Mouse (Mus musculus): ENCODE measurements around the gene Baat. TPM values are rescaled to one million over a fixed set of nuclear protein-coding genes. Genes with fewer than 3 reads are reported as not detected.
"Not testable (repeated sequence)": the region's sequence is repeated elsewhere in the genome, so short reads cannot be mapped to it uniquely, and the experiment has no call there.

Gene Baat
- total and polyA plus RNA-seq, 2 experiments from 2014 or later, result not detected

DNA sequence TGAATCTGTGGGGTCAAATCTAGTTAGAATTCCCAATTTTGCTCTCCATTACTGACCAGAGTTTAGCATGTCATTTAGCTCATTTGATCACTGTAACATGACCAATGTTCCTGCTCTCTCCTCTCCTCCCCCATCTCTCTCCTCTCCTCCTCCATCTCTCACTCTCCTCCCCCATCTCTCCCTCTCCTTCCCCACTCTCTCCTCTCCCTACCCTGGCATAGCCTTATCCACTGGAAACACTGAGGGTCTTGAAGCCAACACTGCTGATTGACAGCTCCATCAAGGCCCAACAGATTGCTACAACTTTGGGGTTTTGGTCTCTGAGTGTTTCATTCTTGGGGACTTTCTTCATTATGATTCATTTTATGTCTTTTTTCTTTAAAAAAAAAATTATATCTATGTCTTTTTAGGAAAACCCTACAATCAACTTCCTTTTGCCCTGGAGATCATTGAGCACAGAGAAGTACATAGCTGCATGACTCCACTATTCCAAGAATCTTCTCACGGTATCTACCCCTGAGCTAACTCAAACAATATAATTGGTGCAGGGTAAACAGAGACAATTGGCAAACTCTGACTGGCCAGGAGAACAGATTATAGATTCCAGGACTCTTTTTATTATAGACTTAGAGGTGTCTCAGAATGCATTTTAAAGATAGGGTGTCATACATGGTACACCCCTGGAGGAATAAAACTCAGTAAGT is 54.4 kb downstream of the Baat start:
- WGBS, result 88% methylated on average over 1 of the region's 1 CpGs
- no peak for TF ChIP-seq CTCF (IDR thresholded peaks at IDR 0.05; ENCODE audit: low read depth)
- H3K4me1 ChIP-seq (ENCODE audit: insufficient read depth, low read length), result no peaks in the 10 kb centered on the region

DNA sequence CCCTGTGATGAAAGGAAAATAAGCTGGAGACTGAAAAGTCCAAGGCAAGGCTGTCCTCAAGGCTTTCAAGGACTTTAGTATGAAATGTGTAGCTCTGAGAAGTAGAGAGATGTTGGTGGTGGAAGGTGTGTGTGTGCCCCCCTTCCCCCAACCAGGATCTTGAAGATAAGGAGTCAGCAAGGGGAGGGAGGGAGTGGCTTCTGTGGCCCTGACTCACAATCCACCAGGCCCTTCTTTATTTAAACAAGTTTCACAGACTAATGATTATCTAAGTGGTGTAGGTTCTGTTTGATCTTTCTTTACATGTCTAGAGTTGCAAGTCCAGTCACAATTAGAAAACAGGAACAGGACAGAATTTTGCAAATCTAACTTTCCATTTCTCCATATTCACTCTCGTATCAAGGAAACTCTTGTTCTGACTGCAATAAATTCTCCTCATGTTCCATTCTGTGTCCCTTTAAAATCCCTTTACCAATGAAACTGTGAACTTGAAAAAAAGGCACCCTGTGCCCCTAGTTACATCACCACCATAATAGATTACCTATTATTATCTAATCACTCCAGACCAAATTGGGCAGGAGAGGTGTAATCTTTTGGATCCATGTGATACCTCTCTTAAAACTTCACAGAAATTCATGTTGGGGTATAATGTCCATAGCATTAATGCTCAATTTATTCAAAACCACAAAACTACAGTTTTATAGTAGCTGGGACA is 55.1 kb downstream of the Baat start:
- ATAC-seq; H3K9ac ChIP-seq (replicated peaks; ENCODE audit: low read length): not testable (repeated sequence)
- no CpG with 5 or more reads among the region's 1 CpGs for WGBS

More for the DNA sequence above, 54.4 kb downstream of the Baat start:
- Histone ChIP-seq H3K9ac (replicated peaks; ENCODE audit: low read length) (no peak overlapping the region), H3K27me3 (ENCODE audit: insufficient read depth, low read length) (no peaks in the 10 kb centered on the region), H3K4me2 (ENCODE audit: low read depth, low read length) (no peak overlapping the region), H3K4me3 (ENCODE audit: low read length) (no peak overlapping the region), H3K36me3 (ENCODE audit: insufficient read depth, low read length) (no peaks in the 10 kb centered on the region), H3K9me3 (ENCODE audit: low read length) (no peaks in the 10 kb centered on the region), H3K27ac (no peak overlapping the region)
- ATAC-seq, result no peak
- no peak for DNase-seq (ENCODE audit: low spot score)

More for the DNA sequence above, 55.1 kb downstream of the Baat start:
- H3K9me3 ChIP-seq (ENCODE audit: low read length); H3K27ac ChIP-seq; H3K4me3 ChIP-seq (ENCODE audit: low read length); H3K4me1 ChIP-seq (ENCODE audit: insufficient read depth, low read length); H3K4me2 ChIP-seq (ENCODE audit: low read depth, low read length); H3K36me3 ChIP-seq (ENCODE audit: insufficient read depth, low read length); DNase-seq (ENCODE audit: low spot score); H3K27me3 ChIP-seq (ENCODE audit: insufficient read depth, low read length): not testable (repeated sequence)

Other genes with a start within 250 kb of the Baat start
- gene Acnat2, start 98.4 kb downstream of the Baat start, total RNA-seq (2014; rRNA removed), result not detected in 2 replicates
- not detected in 2 replicates for gene Acnat2, start 98.4 kb downstream of the Baat start, polyA plus RNA-seq (2015; fragmentation: Nextera tagmentation; extraction: Ambion mirVana)
- not detected in 2 replicates for gene Acnat1, start 32.6 kb downstream of the Baat start, total RNA-seq (2014; rRNA removed)
- gene Acnat1, start 32.6 kb downstream of the Baat start, polyA plus RNA-seq (2015; fragmentation: Nextera tagmentation; extraction: Ambion mirVana), result not detected in 2 replicates
- gene Mrpl50, start 14.5 kb upstream of the Baat start, total RNA-seq (2014; rRNA removed), result 22.9 and 27.3 TPM in 2 replicates
- gene Mrpl50, start 14.5 kb upstream of the Baat start, polyA plus RNA-seq (2015; fragmentation: Nextera tagmentation; extraction: Ambion mirVana), result 67.0 and 68.0 TPM in 2 replicates
- gene Zfp189, start 14.6 kb upstream of the Baat start, total RNA-seq (2014; rRNA removed), result 5.1 and 5.2 TPM in 2 replicates
- gene Zfp189, start 14.6 kb upstream of the Baat start, polyA plus RNA-seq (2015; fragmentation: Nextera tagmentation; extraction: Ambion mirVana), result 5.1 and 5.4 TPM in 2 replicates
- 0.26 and 0.97 TPM in 2 replicates for gene Aldob, start 43.0 kb upstream of the Baat start, total RNA-seq (2014; rRNA removed)
- gene Aldob, start 43.0 kb upstream of the Baat start, polyA plus RNA-seq (2015; fragmentation: Nextera tagmentation; extraction: Ambion mirVana), result 0.59 TPM in 2 replicates
- gene Tmem246, start 91.3 kb upstream of the Baat start, total RNA-seq (2014; rRNA removed), result 191 and 232 TPM in 2 replicates
- 151 and 158 TPM in 2 replicates for gene Tmem246, start 91.3 kb upstream of the Baat start, polyA plus RNA-seq (2015; fragmentation: Nextera tagmentation; extraction: Ambion mirVana)
- gene Rnf20, start 125.4 kb upstream of the Baat start, total RNA-seq (2014; rRNA removed), result 43.6 and 52.0 TPM in 2 replicates
- gene Rnf20, start 125.4 kb upstream of the Baat start, polyA plus RNA-seq (2015; fragmentation: Nextera tagmentation; extraction: Ambion mirVana), result 44.8 and 45.2 TPM in 2 replicates
- 0.31 and 0.32 TPM in 2 replicates for gene Ppp3r2, start 175.5 kb upstream of the Baat start, total RNA-seq (2014; rRNA removed)
- 0.29 and 0.33 TPM in 2 replicates for gene Ppp3r2, start 175.5 kb upstream of the Baat start, polyA plus RNA-seq (2015; fragmentation: Nextera tagmentation; extraction: Ambion mirVana)

Measured in hindbrain, postnatal 0 days (tissue).